Mouse (Mus musculus) myocyte (in vitro differentiated cells): Measurements from ENCODE around the gene Kcnc3. TPM values are rescaled to one million over a fixed set of nuclear protein-coding genes. Genes with fewer than 3 reads are reported as not detected.

Experiments used
- H3K27me3 ChIP-seq: one replicate; pipeline ENCODE4 v1.6.1; 2011; ENCODE audit not compliant: control insufficient read depth, insufficient read depth, insufficient read length
- H3K36me3 ChIP-seq: one replicate; pipeline ENCODE4 v1.6.1; 2011; ENCODE audit not compliant: control insufficient read depth, insufficient read depth
- H3K4me2 ChIP-seq: one replicate; pipeline ENCODE4 v1.6.1; 2011; ENCODE audit warnings: low read depth, control low read depth
- H3K4me3 ChIP-seq: one replicate; pipeline ENCODE4 v1.5.1; 2011; ENCODE audit warnings: mild to moderate bottlenecking, control low read depth, moderate library complexity
- H3K79me2 ChIP-seq: one replicate; pipeline ENCODE4 v1.6.1; 2011; ENCODE audit not compliant: control insufficient read depth, insufficient read depth
- H3ac ChIP-seq: one replicate; pipeline ENCODE4 v1.6.1; 2011; ENCODE audit not compliant: control insufficient read depth, insufficient read length
- CEBPB ChIP-seq: IDR thresholded peaks from 2 replicates; pipeline ENCODE4 v1.6.1; 2011; ENCODE audit warnings: mild to moderate bottlenecking, moderate library complexity; ENCODE audit not compliant: poor library complexity, insufficient read depth, severe bottlenecking
- E2F4 ChIP-seq: IDR thresholded peaks from one replicate; pipeline ENCODE4 v1.6.1; 2011; ENCODE audit warnings: mild to moderate bottlenecking, control low read depth, moderate library complexity; ENCODE audit not compliant: insufficient read depth
- MAX ChIP-seq: IDR thresholded peaks from one replicate; pipeline ENCODE4 v1.6.1; 2011; ENCODE audit warnings: low read depth, mild to moderate bottlenecking, control low read depth
- MYOD1 ChIP-seq, 3 experiments: IDR thresholded peaks; one replicate each; pipeline ENCODE4 v1.6.1; 2011; ENCODE audit warnings: control low read depth in 2 of 3, low read depth in 2 of 3, mild to moderate bottlenecking in 2 of 3, moderate library complexity in 1 of 3; ENCODE audit not compliant: insufficient read length in 2 of 3, control insufficient read depth in 1 of 3
- MYOG ChIP-seq, 3 experiments: IDR thresholded peaks; one replicate each; pipeline ENCODE4 v1.6.1; 2011; ENCODE audit warnings: control low read depth in 2 of 3, low read depth in 2 of 3, mild to moderate bottlenecking in 2 of 3; ENCODE audit not compliant: insufficient read length in 2 of 3, control insufficient read depth in 1 of 3, insufficient read depth in 1 of 3
- POLR2A ChIP-seq: IDR thresholded peaks from one replicate; pipeline ENCODE4 v1.6.1; 2011; ENCODE audit warnings: low read depth, mild to moderate bottlenecking, control low read depth, moderate library complexity; ENCODE audit not compliant: insufficient read length
- POLR2AphosphoS2 ChIP-seq: IDR thresholded peaks from one replicate; pipeline ENCODE4 v1.6.1; 2011; ENCODE audit warnings: low read depth, control low read depth; ENCODE audit not compliant: insufficient read length
- REST ChIP-seq: IDR thresholded peaks from one replicate; pipeline ENCODE4 v1.6.1; 2011; ENCODE audit warnings: mild to moderate bottlenecking, control low read depth, moderate library complexity; ENCODE audit not compliant: insufficient read depth, insufficient read length
- SRF ChIP-seq: IDR thresholded peaks from one replicate; pipeline ENCODE4 v1.6.1; 2011; ENCODE audit warnings: low read depth; ENCODE audit not compliant: control insufficient read depth, insufficient read length
- TCF12 ChIP-seq: IDR thresholded peaks from one replicate; pipeline ENCODE4 v1.6.1; 2011; ENCODE audit warnings: mild to moderate bottlenecking, control low read depth; ENCODE audit not compliant: poor library complexity, insufficient read depth, severe bottlenecking
- TCF3 ChIP-seq: IDR thresholded peaks from one replicate; pipeline ENCODE4 v1.6.1; 2011; ENCODE audit warnings: low read depth, control low read depth; ENCODE audit not compliant: insufficient read length
- USF1 ChIP-seq: IDR thresholded peaks from one replicate; pipeline ENCODE4 v1.6.1; 2011; ENCODE audit warnings: low read depth, mild to moderate bottlenecking, control low read depth, moderate library complexity
- polyA plus RNA-seq: library from polyadenylated mRNA; unstranded; fragments of >200 nt; fragmentation: generic; extraction: Trizol; gene quantifications from one replicate; pipeline ENCODE4 v1.2.1, GENCODE M21; 2012; ENCODE audit warnings: missing spikeins

Kcnc3 gene
- polyA plus RNA-seq = 0.92 TPM

DNA sequence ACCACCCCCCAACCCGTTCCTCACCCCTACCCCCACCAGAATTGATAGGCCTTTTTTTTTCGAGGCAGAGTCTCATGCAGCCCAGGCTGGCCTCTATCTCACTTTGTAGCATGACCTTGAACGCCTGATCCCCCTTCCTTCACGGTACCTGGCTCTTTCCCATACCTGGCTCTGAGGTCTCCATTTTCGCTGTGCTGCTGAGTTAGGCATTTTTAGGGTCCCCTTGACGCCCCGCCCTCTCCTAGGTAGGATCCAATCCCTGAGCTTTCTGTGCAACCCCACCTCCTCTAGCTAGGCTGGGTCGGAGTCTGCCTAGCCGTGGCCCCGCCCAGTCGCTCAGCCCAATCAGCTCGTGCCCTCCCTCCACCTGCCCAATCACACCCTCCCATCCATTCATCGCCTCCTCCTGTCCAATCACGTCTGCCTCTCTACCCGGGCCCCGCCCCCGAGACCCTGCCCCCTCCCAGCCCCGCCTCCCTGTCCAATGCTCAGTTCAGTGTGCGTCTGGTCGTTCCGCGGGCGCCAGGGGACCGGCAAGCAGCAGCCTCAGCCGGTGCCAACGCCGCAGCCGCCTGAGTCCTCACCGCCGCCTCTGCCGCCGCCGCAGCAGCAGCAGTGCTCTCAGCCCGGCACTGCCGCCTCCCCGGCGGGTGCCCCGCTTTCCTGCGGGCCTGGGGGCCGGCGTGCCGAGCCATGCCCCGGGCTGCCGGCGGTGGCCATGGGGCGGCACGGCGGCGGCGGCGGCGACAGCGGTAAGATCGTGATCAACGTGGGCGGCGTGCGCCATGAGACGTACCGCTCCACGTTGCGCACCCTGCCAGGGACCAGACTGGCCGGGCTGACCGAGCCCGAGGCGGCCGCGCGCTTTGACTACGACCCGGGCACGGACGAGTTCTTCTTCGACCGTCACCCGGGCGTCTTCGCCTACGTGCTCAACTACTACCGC is at the start of gene Kcnc3:
Gene Kcnc3, plus strand, starts transcription at position 263 of the 946 bp plus-strand sequence.
- H3K4me3 ChIP-seq = no peak within 1 kb of the TSS
- H3K27me3 ChIP-seq = peaks cover 70% of the 10 kb centered on the region
- no peaks in the 10 kb centered on the region for H3K79me2 ChIP-seq
- H3K36me3 ChIP-seq = no peaks in the 10 kb centered on the region
- peak within 1 kb of the TSS; percentile 24 for H3K4me2 ChIP-seq
- TF ChIP-seq TCF3 = no peak
- no peak for TF ChIP-seq MYOD1 (IDR thresholded peaks at IDR 0.05; ENCODE audit: control insufficient read depth in 1 of 3, insufficient read length in 2 of 3, low read depth in 2 of 3)
- no peak for TF ChIP-seq MAX
- TF ChIP-seq POLR2A = peak; percentile 68
- no peak for TF ChIP-seq CEBPB
- no peak for TF ChIP-seq USF1
- no peak for TF ChIP-seq SRF
- TF ChIP-seq E2F4 = no peak
- H3ac ChIP-seq = peak within 1 kb of the TSS; percentile 10

DNA sequence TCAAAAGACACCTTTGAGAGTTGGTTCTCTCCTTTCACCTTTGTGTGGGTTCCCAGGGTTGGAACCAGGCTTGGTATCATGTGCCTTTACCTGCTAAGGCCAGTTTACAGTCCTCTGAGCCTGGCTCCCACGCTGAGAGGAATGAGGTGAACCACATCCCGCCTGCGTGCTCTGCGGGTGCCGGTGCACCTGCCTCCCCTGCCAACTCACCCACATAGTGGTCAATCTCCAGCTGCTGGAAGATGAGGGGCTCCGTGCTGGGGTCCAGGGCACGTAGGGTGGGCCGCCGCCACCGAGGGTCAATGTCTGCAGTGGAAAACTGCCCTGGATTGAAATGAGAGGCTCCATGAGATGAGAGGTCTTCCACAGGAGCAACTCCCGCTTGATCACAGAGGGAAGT is 47.9 kb upstream of the Kcnc3 start:
- Histone ChIP-seq H3ac (no peak overlapping the region), H3K27me3 (no peaks in the 10 kb centered on the region), H3K79me2 (peaks cover 6% of the 10 kb centered on the region), H3K4me3 (no peak overlapping the region), H3K4me2 (no peak overlapping the region), H3K36me3 (no peaks in the 10 kb centered on the region)
- TF ChIP-seq POLR2AphosphoS2 (no peak), TCF3 (no peak), CEBPB (no peak), MYOD1 (IDR thresholded peaks at IDR 0.05; ENCODE audit: control insufficient read depth in 1 of 3, insufficient read length in 2 of 3, low read depth in 2 of 3) (no peak), POLR2A (no peak), TCF12 (no peak), REST (no peak), USF1 (no peak), SRF (no peak), MYOG (IDR thresholded peaks at IDR 0.05; ENCODE audit: control insufficient read depth in 1 of 3, insufficient read depth in 1 of 3, insufficient read length in 2 of 3, low read depth in 2 of 3) (no peak), E2F4 (no peak), MAX (no peak)

DNA sequence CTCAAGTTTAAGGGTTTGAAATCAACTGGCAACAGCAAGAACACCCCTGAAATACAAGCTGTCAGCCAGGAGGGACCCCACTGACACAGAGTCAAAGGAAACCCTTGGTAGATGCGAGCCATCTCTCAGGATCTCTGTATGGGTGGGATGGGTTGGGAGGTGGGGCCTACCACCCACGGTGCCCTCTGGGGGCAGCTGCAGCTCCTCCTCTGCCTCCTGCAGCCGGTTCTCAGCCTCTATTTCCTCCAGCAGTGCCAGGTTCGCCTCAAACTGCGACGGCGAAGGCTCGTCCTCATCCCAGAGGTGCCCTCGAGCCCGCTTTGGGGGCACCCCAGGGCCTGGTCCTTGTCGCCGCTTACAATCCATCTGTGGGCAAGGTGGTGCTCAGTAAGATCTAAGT is 47.4 kb upstream of the Kcnc3 start:
- no peak overlapping the region for H3ac ChIP-seq
- no peak for TF ChIP-seq MAX
- TF ChIP-seq CEBPB = no peak
- no peak for TF ChIP-seq TCF3
- H3K4me3 ChIP-seq = no peak overlapping the region
- H3K36me3 ChIP-seq = no peaks in the 10 kb centered on the region
- H3K27me3 ChIP-seq = no peaks in the 10 kb centered on the region
- H3K4me2 ChIP-seq = no peak overlapping the region
- peaks cover 10% of the 10 kb centered on the region for H3K79me2 ChIP-seq

DNA sequence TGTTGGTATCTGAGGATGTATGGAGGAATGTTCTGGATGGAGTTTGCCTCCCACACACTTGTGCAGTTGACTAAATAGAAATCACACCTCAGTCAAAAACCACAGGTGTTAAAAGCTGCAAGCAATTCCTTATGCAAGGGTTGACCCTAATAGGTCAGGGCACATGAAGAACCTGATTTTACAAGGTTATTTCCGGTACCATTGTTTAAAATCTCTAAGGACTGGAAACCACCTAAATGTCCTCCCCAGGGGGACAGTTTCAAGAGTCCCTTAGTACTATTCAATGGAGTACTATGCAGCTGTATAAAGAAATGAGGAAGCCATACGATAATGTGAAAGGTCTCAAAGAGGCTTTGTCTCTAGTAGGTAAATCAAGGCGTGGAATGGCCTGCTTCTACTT is 44.2 kb upstream of the Kcnc3 start:
- no peak overlapping the region for H3ac ChIP-seq
- no peaks in the 10 kb centered on the region for H3K27me3 ChIP-seq
- H3K4me3 ChIP-seq = no peak overlapping the region
- no peaks in the 10 kb centered on the region for H3K36me3 ChIP-seq
- no peak overlapping the region for H3K4me2 ChIP-seq
- TF ChIP-seq E2F4 (no peak), USF1 (no peak), POLR2AphosphoS2 (no peak), TCF12 (no peak), POLR2A (no peak), MYOD1 (IDR thresholded peaks at IDR 0.05; ENCODE audit: control insufficient read depth in 1 of 3, insufficient read length in 2 of 3, low read depth in 2 of 3) (no peak), CEBPB (no peak), MAX (no peak), SRF (no peak), REST (no peak), MYOG (IDR thresholded peaks at IDR 0.05; ENCODE audit: control insufficient read depth in 1 of 3, insufficient read depth in 1 of 3, insufficient read length in 2 of 3, low read depth in 2 of 3) (no peak), TCF3 (no peak)
- H3K79me2 ChIP-seq = peaks cover 10% of the 10 kb centered on the region

DNA sequence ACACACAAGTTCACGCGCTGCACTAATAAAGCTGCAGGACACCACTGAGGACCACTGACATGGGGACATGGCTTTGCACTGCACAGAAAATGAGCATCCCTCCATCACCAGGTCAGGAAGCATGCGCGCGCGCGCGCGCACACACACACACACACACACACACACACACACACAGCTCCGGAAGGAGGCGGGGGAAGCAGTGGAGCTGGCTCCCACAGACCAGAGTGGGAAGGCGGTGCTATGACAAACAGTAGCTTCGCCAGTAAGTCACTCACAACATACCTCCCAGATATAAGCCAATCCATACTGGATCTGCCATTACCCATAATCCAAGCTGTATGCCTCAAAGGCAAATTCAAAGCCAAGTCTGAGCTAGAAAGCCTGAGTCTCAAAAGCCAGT is 43.4 kb upstream of the Kcnc3 start:
- Histone ChIP-seq H3ac (no peak overlapping the region), H3K36me3 (no peaks in the 10 kb centered on the region), H3K4me2 (peak overlapping the region; percentile 87), H3K27me3 (no peaks in the 10 kb centered on the region), H3K79me2 (peaks cover 10% of the 10 kb centered on the region), H3K4me3 (peak overlapping the region; percentile 39)
- TF ChIP-seq TCF3 = no peak
- TF ChIP-seq MAX = no peak
- TF ChIP-seq CEBPB = no peak
- TF ChIP-seq SRF = no peak
- TF ChIP-seq POLR2A = no peak
- no peak for TF ChIP-seq MYOD1 (IDR thresholded peaks at IDR 0.05; ENCODE audit: control insufficient read depth in 1 of 3, insufficient read length in 2 of 3, low read depth in 2 of 3)
- TF ChIP-seq REST = no peak
- TF ChIP-seq POLR2AphosphoS2 = no peak
- no peak for TF ChIP-seq MYOG (IDR thresholded peaks at IDR 0.05; ENCODE audit: control insufficient read depth in 1 of 3, insufficient read depth in 1 of 3, insufficient read length in 2 of 3, low read depth in 2 of 3)
- TF ChIP-seq E2F4 = no peak
- no peak for TF ChIP-seq TCF12
- no peak for TF ChIP-seq USF1
